Mouse (Mus musculus): ENCODE results near the gene Cox8b. TPM values are rescaled to one million over a fixed set of nuclear protein-coding genes. Genes with fewer than 3 reads are reported as not detected.

The Cox8b gene
- polyA plus RNA-seq, 2 experiments, result 14.5 to 32.5 TPM

DNA sequence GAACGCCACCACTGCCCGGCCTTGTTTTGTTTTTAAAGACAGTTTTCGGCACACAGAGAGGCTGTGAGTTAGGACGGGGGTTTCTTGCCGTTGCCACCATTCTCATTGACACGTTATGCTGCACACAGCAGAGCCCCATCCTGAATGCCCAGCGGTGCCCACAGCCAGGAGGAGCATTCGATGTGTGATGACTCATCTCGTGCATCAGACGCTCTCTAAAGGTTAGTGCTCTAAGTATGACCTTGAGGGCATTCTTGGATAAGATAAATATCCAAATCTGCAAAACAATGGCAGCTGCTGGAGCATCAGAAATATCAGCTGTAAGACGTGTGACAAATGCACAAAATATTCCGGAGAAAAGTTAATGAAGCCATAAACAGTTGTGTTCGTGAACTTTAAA, 6.9 kb upstream of the Cox8b start:
- 86% methylated on average over 13 of the region's 13 CpGs for WGBS
- DNase-seq (ENCODE audit: low spot score) (no peak), ATAC-seq (ENCODE audit: low FRiP score, low read depth) (no peak)
- Histone ChIP-seq H3K9me3 (ENCODE audit: control insufficient read depth, low read length) (no peaks in the 10 kb centered on the region), H3K36me3 (ENCODE audit: control insufficient read depth, insufficient read depth, low read length) (no peaks in the 10 kb centered on the region), H3K4me1 (ENCODE audit: control insufficient read depth, insufficient read depth, low read length) (0 out of 2 replicates have a peak, but pooled peaks cover 3% of the 10 kb centered on the region), H3K27me3 (ENCODE audit: control insufficient read depth, insufficient read depth, low read length) (no peaks in the 10 kb centered on the region), H3K4me3 (replicated peaks; ENCODE audit: low read length) (no peak overlapping the region), H3K9ac (ENCODE audit: low read depth, low read length, severe bottlenecking) (no peak overlapping the region), H3K4me2 (replicated peaks; ENCODE audit: low read depth, low read length, severe bottlenecking) (no peak overlapping the region), H3K27ac (replicated peaks; ENCODE audit: low read depth, low read length) (no peak overlapping the region)
- no peak for TF ChIP-seq POLR2A (IDR thresholded peaks at IDR 0.05; ENCODE audit: borderline replicate concordance, extremely low read depth, insufficient read depth, insufficient read length)

GRCm38 (mm10) chr7:140905642-140906081, 5.4 kb upstream of the Cox8b start:
- H3K27me3 ChIP-seq (ENCODE audit: control insufficient read depth, insufficient read depth, low read length), result no peaks in the 10 kb centered on the region
- no peak overlapping the region for H3K9ac ChIP-seq (ENCODE audit: low read depth, low read length, severe bottlenecking)
- 68% methylated on average over 2 of the region's 2 CpGs for WGBS
- no peaks in the 10 kb centered on the region for H3K9me3 ChIP-seq (ENCODE audit: control insufficient read depth, low read length)
- no peak for TF ChIP-seq POLR2A (IDR thresholded peaks at IDR 0.05; ENCODE audit: borderline replicate concordance, extremely low read depth, insufficient read depth, insufficient read length)
- H3K4me1 ChIP-seq (ENCODE audit: control insufficient read depth, insufficient read depth, low read length), result 0 out of 2 replicates have a peak, but pooled peaks cover 3% of the 10 kb centered on the region
- no peaks in the 10 kb centered on the region for H3K36me3 ChIP-seq (ENCODE audit: control insufficient read depth, insufficient read depth, low read length)
- H3K4me3 ChIP-seq (replicated peaks; ENCODE audit: low read length), result no peak overlapping the region
- H3K27ac ChIP-seq (replicated peaks; ENCODE audit: low read depth, low read length), result no peak overlapping the region
- no peak for DNase-seq (ENCODE audit: low spot score)
- no peak overlapping the region for H3K4me2 ChIP-seq (replicated peaks; ENCODE audit: low read depth, low read length, severe bottlenecking)
- no peak for ATAC-seq (ENCODE audit: low FRiP score, low read depth)

DNA sequence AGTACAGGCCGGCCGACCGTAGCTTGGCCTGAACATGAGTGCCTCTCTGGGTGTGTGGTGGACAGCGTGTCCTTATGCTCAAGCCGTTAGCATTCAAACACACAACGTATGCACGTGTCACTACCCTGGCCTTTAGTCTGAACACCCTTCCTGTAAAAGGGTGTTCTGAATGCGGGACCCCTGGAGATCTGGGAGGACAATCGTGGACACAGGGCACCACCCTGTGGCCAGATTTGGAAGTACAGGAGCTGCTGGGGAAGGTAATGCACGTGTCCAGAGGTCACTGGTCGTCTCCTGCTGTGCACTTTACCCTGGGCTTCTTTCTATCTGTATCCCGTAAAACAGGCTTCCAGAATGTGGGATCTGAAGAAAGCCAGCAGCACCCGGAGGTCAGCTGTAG, 3.0 kb upstream of the Cox8b start:
- 24% methylated on average over 13 of the region's 13 CpGs for WGBS
- Histone ChIP-seq H3K9me3 (ENCODE audit: control insufficient read depth, low read length) (no peaks in the 10 kb centered on the region), H3K4me2 (replicated peaks; ENCODE audit: low read depth, low read length, severe bottlenecking) (no peak overlapping the region), H3K4me1 (ENCODE audit: control insufficient read depth, insufficient read depth, low read length) (0 out of 2 replicates have a peak, but pooled peaks cover under 1% of the 10 kb centered on the region), H3K4me3 (replicated peaks; ENCODE audit: low read length) (no peak overlapping the region), H3K36me3 (ENCODE audit: control insufficient read depth, insufficient read depth, low read length) (peaks cover 13% of the 10 kb centered on the region), H3K27me3 (ENCODE audit: control insufficient read depth, insufficient read depth, low read length) (no peaks in the 10 kb centered on the region), H3K27ac (replicated peaks; ENCODE audit: low read depth, low read length) (no peak overlapping the region), H3K9ac (ENCODE audit: low read depth, low read length, severe bottlenecking) (0 out of 2 replicates have a peak overlapping the region, but pooled peaks have one; percentile 32)
- no peak for TF ChIP-seq POLR2A (IDR thresholded peaks at IDR 0.05; ENCODE audit: borderline replicate concordance, extremely low read depth, insufficient read depth, insufficient read length)
- peak; percentile 34; the same call in 1 of the 2 replicates for ATAC-seq (ENCODE audit: low FRiP score, low read depth)
- DNase-seq (ENCODE audit: low spot score), result peak; percentile 38

- no peaks in the 10 kb centered on the region for H3K27me3 ChIP-seq (ENCODE audit: control insufficient read depth, insufficient read depth, low read length)
- no peaks in the 10 kb centered on the region for H3K4me1 ChIP-seq (ENCODE audit: control insufficient read depth, insufficient read depth, low read length)
- no peak overlapping the region for H3K9ac ChIP-seq (ENCODE audit: low read depth, low read length, severe bottlenecking)
- no peaks in the 10 kb centered on the region for H3K9me3 ChIP-seq (ENCODE audit: control insufficient read depth, low read length)
- WGBS, result 64% methylated on average over 15 of the region's 15 CpGs
- DNase-seq (ENCODE audit: low spot score), result no peak
- no peak overlapping the region for H3K27ac ChIP-seq (replicated peaks; ENCODE audit: low read depth, low read length)
- no peak for ATAC-seq (ENCODE audit: low FRiP score, low read depth)
- H3K4me2 ChIP-seq (replicated peaks; ENCODE audit: low read depth, low read length, severe bottlenecking), result no peak overlapping the region
- H3K36me3 ChIP-seq (ENCODE audit: control insufficient read depth, insufficient read depth, low read length), result peaks cover 23% of the 10 kb centered on the region
- no peak overlapping the region for H3K4me3 ChIP-seq (replicated peaks; ENCODE audit: low read length)
- no peak for TF ChIP-seq POLR2A (IDR thresholded peaks at IDR 0.05; ENCODE audit: borderline replicate concordance, extremely low read depth, insufficient read depth, insufficient read length)
These were observed 2.0 kb upstream of the Cox8b start for GRCm38 (mm10) chr7:140902036-140902875.

DNA sequence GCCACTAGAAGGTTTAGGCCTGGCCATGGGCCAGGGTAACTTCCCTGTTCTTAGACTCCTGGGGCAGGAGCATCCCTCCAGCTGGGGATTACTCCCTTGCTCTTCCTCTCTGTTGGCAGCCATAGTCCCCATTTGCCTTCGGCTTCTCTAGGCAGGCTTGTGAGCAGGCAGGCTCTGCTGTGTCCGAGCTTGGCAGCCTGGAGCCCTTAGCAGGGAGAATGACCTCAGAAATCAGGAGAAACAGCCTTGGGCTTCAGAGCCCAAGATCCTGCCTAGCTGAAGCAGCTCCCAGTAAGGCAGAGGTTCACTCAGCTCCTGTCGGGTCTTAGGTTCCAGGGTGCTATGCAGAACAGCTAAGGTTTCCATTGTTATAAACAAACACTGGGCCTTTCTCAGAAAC, 1.1 kb downstream of the Cox8b start:
- Histone ChIP-seq H3K27ac (replicated peaks; ENCODE audit: low read depth, low read length) (no peak overlapping the region), H3K4me3 (replicated peaks; ENCODE audit: low read length) (no peak overlapping the region), H3K36me3 (ENCODE audit: control insufficient read depth, insufficient read depth, low read length) (peaks cover 42% of the 10 kb centered on the region), H3K9me3 (ENCODE audit: control insufficient read depth, low read length) (no peaks in the 10 kb centered on the region), H3K4me1 (ENCODE audit: control insufficient read depth, insufficient read depth, low read length) (no peaks in the 10 kb centered on the region), H3K9ac (ENCODE audit: low read depth, low read length, severe bottlenecking) (no peak overlapping the region), H3K27me3 (ENCODE audit: control insufficient read depth, insufficient read depth, low read length) (no peaks in the 10 kb centered on the region), H3K4me2 (replicated peaks; ENCODE audit: low read depth, low read length, severe bottlenecking) (no peak overlapping the region)
- no peak for TF ChIP-seq POLR2A (IDR thresholded peaks at IDR 0.05; ENCODE audit: borderline replicate concordance, extremely low read depth, insufficient read depth, insufficient read length)
- ATAC-seq (ENCODE audit: low FRiP score, low read depth) (no peak), DNase-seq (ENCODE audit: low spot score) (no peak)
- 80% methylated on average over 3 of the region's 3 CpGs for WGBS
